Mouse (Mus musculus): Measurements from ENCODE around the gene Adgre5. TPM values are rescaled to one million over a fixed set of nuclear protein-coding genes. Genes with fewer than 3 reads are reported as not detected.
A peak's percentile ranks its signal among the peaks of the same experiment; 100 is the strongest.

The Adgre5 gene
- polyA plus RNA-seq, 1 experiment from 2014 or later = 12.2 TPM

GRCm38 (mm10) chr8:83737852-83738562 is 3.1 kb downstream of the Adgre5 start:
- Histone ChIP-seq H3K36me3 (ENCODE audit: control insufficient read depth, insufficient read depth, low read length) (no peaks in the 10 kb centered on the region), H3K9ac (ENCODE audit: low read length) (no peak overlapping the region), H3K27ac (ENCODE audit: low read depth, low read length) (no peak overlapping the region), H3K9me3 (ENCODE audit: control insufficient read depth, low read length) (no peaks in the 10 kb centered on the region; the same call in 1 of the 2 replicates), H3K4me2 (ENCODE audit: low read depth, low read length, severe bottlenecking) (no peak overlapping the region), H3K27me3 (ENCODE audit: control insufficient read depth, insufficient read depth, low read length) (peaks cover 23% of the 10 kb centered on the region), H3K4me3 (ENCODE audit: low read depth, low read length) (no peak overlapping the region), H3K4me1 (replicated peaks; ENCODE audit: control insufficient read depth, insufficient read depth, low read length) (0 out of 2 replicates have a peak, but pooled peaks cover 4% of the 10 kb centered on the region)
- 80% methylated on average over 4 of the region's 4 CpGs for WGBS
- ATAC-seq (replicated peaks; ENCODE audit: low FRiP score) (no peak), DNase-seq (ENCODE audit: low spot score) (no peak)

GRCm38 (mm10) chr8:83737346-83737745 is 3.8 kb downstream of the Adgre5 start:
- H3K4me3 ChIP-seq (ENCODE audit: low read depth, low read length) = no peak overlapping the region
- DNase-seq (ENCODE audit: low spot score) (no peak), ATAC-seq (replicated peaks; ENCODE audit: low FRiP score) (no peak)
- H3K36me3 ChIP-seq (ENCODE audit: control insufficient read depth, insufficient read depth, low read length) = no peaks in the 10 kb centered on the region
- H3K9ac ChIP-seq (ENCODE audit: low read length) = no peak overlapping the region
- 85% methylated on average over 4 of the region's 4 CpGs for WGBS
- no peak overlapping the region for H3K27ac ChIP-seq (ENCODE audit: low read depth, low read length)
- H3K27me3 ChIP-seq (ENCODE audit: control insufficient read depth, insufficient read depth, low read length) = peaks cover 23% of the 10 kb centered on the region
- H3K4me2 ChIP-seq (ENCODE audit: low read depth, low read length, severe bottlenecking) = no peak overlapping the region
- H3K4me1 ChIP-seq (replicated peaks; ENCODE audit: control insufficient read depth, insufficient read depth, low read length) = 0 out of 2 replicates have a peak, but pooled peaks cover 4% of the 10 kb centered on the region
- H3K9me3 ChIP-seq (ENCODE audit: control insufficient read depth, low read length) = no peaks in the 10 kb centered on the region; the same call in 1 of the 2 replicates

GRCm38 (mm10) chr8:83736681-83737080 is 4.4 kb downstream of the Adgre5 start:
- no peak overlapping the region for H3K4me2 ChIP-seq (ENCODE audit: low read depth, low read length, severe bottlenecking)
- peaks cover 20% of the 10 kb centered on the region for H3K27me3 ChIP-seq (ENCODE audit: control insufficient read depth, insufficient read depth, low read length)
- no peak overlapping the region for H3K27ac ChIP-seq (ENCODE audit: low read depth, low read length)
- no peaks in the 10 kb centered on the region; the same call in 1 of the 2 replicates for H3K9me3 ChIP-seq (ENCODE audit: control insufficient read depth, low read length)
- 93% methylated on average over 4 of the region's 4 CpGs for WGBS
- DNase-seq (ENCODE audit: low spot score) = peak; percentile 41
- H3K9ac ChIP-seq (ENCODE audit: low read length) = no peak overlapping the region
- H3K4me3 ChIP-seq (ENCODE audit: low read depth, low read length) = no peak overlapping the region
- no peaks in the 10 kb centered on the region for H3K36me3 ChIP-seq (ENCODE audit: control insufficient read depth, insufficient read depth, low read length)
- H3K4me1 ChIP-seq (replicated peaks; ENCODE audit: control insufficient read depth, insufficient read depth, low read length) = 0 out of 2 replicates have a peak, but pooled peaks cover 4% of the 10 kb centered on the region
- no peak for ATAC-seq (replicated peaks; ENCODE audit: low FRiP score)

- 86% methylated on average over 6 of the region's 6 CpGs for WGBS
- H3K36me3 ChIP-seq (ENCODE audit: control insufficient read depth, insufficient read depth, low read length) = no peaks in the 10 kb centered on the region
- no peak overlapping the region for H3K27ac ChIP-seq (ENCODE audit: low read depth, low read length)
- no peak overlapping the region for H3K4me2 ChIP-seq (ENCODE audit: low read depth, low read length, severe bottlenecking)
- H3K4me1 ChIP-seq (replicated peaks; ENCODE audit: control insufficient read depth, insufficient read depth, low read length) = no peaks in the 10 kb centered on the region
- ATAC-seq (replicated peaks; ENCODE audit: low FRiP score) (no peak), DNase-seq (ENCODE audit: low spot score) (no peak)
- no peaks in the 10 kb centered on the region; the same call in 1 of the 2 replicates for H3K9me3 ChIP-seq (ENCODE audit: control insufficient read depth, low read length)
- no peak overlapping the region for H3K4me3 ChIP-seq (ENCODE audit: low read depth, low read length)
- no peak overlapping the region for H3K9ac ChIP-seq (ENCODE audit: low read length)
- no peaks in the 10 kb centered on the region for H3K27me3 ChIP-seq (ENCODE audit: control insufficient read depth, insufficient read depth, low read length)
Measured at GRCm38 (mm10) chr8:83732919-83733318, 8.2 kb downstream of the Adgre5 start.

GRCm38 (mm10) chr8:83731906-83732305 is 9.2 kb downstream of the Adgre5 start:
- WGBS = 78% methylated on average over 5 of the region's 5 CpGs
- Histone ChIP-seq H3K9me3 (ENCODE audit: control insufficient read depth, low read length) (no peaks in the 10 kb centered on the region), H3K9ac (ENCODE audit: low read length) (no peak overlapping the region), H3K4me1 (replicated peaks; ENCODE audit: control insufficient read depth, insufficient read depth, low read length) (no peaks in the 10 kb centered on the region), H3K27ac (ENCODE audit: low read depth, low read length) (no peak overlapping the region), H3K27me3 (ENCODE audit: control insufficient read depth, insufficient read depth, low read length) (no peaks in the 10 kb centered on the region), H3K4me3 (ENCODE audit: low read depth, low read length) (no peak overlapping the region), H3K36me3 (ENCODE audit: control insufficient read depth, insufficient read depth, low read length) (no peaks in the 10 kb centered on the region), H3K4me2 (ENCODE audit: low read depth, low read length, severe bottlenecking) (no peak overlapping the region)
- ATAC-seq (replicated peaks; ENCODE audit: low FRiP score) = no peak
- DNase-seq (ENCODE audit: low spot score) = no peak

DNA sequence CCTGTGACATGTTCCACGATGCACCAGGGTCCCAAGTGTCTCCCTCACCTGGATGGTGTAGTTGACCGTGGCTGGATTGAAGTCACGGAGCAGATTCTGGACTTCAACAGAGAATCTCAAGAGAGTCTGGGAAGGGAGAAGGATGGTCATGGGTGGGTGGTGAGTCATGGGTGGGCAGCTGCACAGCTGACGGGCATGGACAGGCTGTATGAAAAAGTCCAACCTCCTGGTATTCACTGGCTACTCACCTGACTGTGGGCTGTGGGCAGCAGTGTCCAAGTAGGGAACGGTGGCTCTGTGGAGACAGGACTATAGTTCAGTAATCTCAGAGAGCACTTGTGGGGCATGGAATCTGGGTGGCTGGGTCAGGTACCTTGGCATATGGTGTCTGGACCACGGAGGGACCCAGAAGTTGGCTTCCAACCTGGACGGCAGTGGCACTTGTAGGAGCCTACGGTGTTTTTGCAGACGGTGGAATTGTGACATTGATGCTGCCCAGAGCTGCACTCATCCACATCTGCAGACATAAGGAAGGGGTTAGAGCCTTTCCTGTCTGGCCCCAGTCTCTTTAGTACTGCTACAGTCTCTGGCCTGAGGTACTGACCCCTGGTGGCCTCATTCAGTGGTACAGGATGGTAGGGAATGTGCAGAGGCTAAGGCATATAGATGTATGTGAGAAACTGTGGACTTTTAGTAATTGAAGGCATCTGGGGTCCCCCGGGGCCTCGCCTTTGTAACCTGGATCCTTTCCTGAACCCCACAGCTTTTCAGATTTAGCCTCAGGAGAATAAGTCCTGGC is 11.9 kb downstream of the Adgre5 start:
- Histone ChIP-seq H3K9me3 (ENCODE audit: control insufficient read depth, low read length) (no peaks in the 10 kb centered on the region), H3K4me2 (ENCODE audit: low read depth, low read length, severe bottlenecking) (no peak overlapping the region), H3K27ac (ENCODE audit: low read depth, low read length) (no peak overlapping the region), H3K27me3 (ENCODE audit: control insufficient read depth, insufficient read depth, low read length) (no peaks in the 10 kb centered on the region), H3K9ac (ENCODE audit: low read length) (no peak overlapping the region), H3K36me3 (ENCODE audit: control insufficient read depth, insufficient read depth, low read length) (peaks cover 4% of the 10 kb centered on the region), H3K4me3 (ENCODE audit: low read depth, low read length) (no peak overlapping the region), H3K4me1 (replicated peaks; ENCODE audit: control insufficient read depth, insufficient read depth, low read length) (no peaks in the 10 kb centered on the region)
- WGBS = 78% methylated on average over 11 of the region's 11 CpGs
- DNase-seq (ENCODE audit: low spot score) (peak; percentile 67), ATAC-seq (replicated peaks; ENCODE audit: low FRiP score) (0 out of 2 replicates have a peak, but pooled peaks have one; percentile 49)

DNA sequence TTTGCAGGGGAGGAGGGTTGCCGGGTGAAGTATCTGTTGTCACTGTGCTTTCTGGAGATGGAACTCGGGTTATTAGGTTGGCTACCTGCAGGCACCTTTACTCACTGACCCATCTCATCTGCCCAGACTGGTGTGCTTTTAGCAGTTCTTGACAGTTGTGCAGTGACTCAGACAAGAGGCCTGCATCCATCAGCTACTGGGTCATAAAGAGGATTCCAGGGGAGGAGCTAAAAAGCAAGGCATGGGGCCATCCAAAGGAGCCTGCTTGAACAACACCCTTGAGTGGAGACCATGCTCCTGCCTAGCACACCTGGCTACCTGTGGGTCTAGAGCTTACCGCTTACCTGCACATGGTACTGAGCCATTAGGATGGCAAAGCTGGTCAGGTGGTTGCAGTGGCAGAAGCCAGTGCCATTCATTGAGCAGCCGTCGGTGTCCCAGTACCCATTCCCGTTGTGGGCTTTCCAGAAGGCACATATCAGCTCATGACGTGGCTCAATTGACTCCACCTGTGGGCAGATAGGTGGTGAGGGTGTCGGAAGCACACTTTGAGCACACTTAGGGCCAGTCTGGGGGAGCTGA is 15.5 kb downstream of the Adgre5 start:
- Histone ChIP-seq H3K27ac (ENCODE audit: low read depth, low read length) (no peak overlapping the region), H3K36me3 (ENCODE audit: control insufficient read depth, insufficient read depth, low read length) (peaks cover 18% of the 10 kb centered on the region), H3K4me1 (replicated peaks; ENCODE audit: control insufficient read depth, insufficient read depth, low read length) (no peaks in the 10 kb centered on the region), H3K9ac (ENCODE audit: low read length) (no peak overlapping the region), H3K4me2 (ENCODE audit: low read depth, low read length, severe bottlenecking) (no peak overlapping the region), H3K4me3 (ENCODE audit: low read depth, low read length) (no peak overlapping the region), H3K27me3 (ENCODE audit: control insufficient read depth, insufficient read depth, low read length) (no peaks in the 10 kb centered on the region), H3K9me3 (ENCODE audit: control insufficient read depth, low read length) (no peaks in the 10 kb centered on the region)
- 94% methylated on average over 8 of the region's 8 CpGs for WGBS
- DNase-seq (ENCODE audit: low spot score) = peak; percentile 41
- no peak for ATAC-seq (replicated peaks; ENCODE audit: low FRiP score)

DNA sequence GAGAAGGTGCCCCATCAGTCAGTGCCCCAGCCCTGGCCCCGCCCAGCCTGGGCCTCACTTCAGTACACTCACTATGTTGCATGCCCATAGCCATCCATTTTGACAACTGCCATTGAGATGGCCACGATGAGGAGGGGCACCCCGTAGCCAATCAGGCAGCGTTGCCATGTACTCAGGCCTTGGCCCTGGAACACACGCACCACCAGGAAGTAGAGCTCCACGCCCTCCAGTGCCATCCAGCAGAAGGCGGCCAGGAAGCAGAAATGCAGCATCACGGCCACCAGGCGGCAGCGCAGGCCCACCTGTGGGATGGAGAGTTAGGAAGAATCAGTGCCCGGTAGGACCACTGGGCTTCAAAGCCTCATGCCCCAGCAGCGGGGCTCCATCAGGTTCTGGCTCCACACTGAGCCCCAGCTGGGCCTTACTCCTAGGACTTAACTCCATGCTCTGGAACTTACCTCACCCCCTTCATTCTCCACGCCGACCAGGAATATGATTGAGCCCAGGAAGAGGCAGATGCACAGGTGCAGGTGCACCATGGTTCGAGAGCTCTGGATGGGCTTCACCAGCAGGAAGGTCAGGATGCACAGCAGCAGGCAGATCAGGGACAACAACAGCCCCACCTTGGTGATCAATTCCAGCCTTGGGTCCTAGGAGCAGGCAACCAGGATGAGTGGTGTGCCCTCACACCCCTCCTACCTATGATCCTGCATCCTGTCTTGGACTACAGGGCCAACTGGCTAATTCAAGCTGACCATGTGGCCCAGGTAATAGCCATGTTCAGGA is 16.2 kb downstream of the Adgre5 start:
- no peak overlapping the region for H3K9ac ChIP-seq (ENCODE audit: low read length)
- peak; percentile 87 for DNase-seq (ENCODE audit: low spot score)
- no peaks in the 10 kb centered on the region for H3K27me3 ChIP-seq (ENCODE audit: control insufficient read depth, insufficient read depth, low read length)
- H3K36me3 ChIP-seq (ENCODE audit: control insufficient read depth, insufficient read depth, low read length) = peaks cover 21% of the 10 kb centered on the region
- H3K4me1 ChIP-seq (replicated peaks; ENCODE audit: control insufficient read depth, insufficient read depth, low read length) = no peaks in the 10 kb centered on the region
- peak; percentile 70 for ATAC-seq (replicated peaks; ENCODE audit: low FRiP score)
- no peak overlapping the region for H3K4me3 ChIP-seq (ENCODE audit: low read depth, low read length)
- H3K27ac ChIP-seq (ENCODE audit: low read depth, low read length) = no peak overlapping the region
- 49% methylated on average over 15 of the region's 15 CpGs for WGBS
- no peak overlapping the region for H3K4me2 ChIP-seq (ENCODE audit: low read depth, low read length, severe bottlenecking)
- no peaks in the 10 kb centered on the region for H3K9me3 ChIP-seq (ENCODE audit: control insufficient read depth, low read length)
